Mouse (Mus musculus) neural tube, embryonic 11.5 days (tissue): ENCODE data around the gene G3bp2. TPM values are rescaled to one million over a fixed set of nuclear protein-coding genes. Genes with fewer than 3 reads are reported as not detected.
"Not testable (repeated sequence)": the region's sequence is repeated elsewhere in the genome, so short reads cannot be mapped to it uniquely, and the experiment has no call there.

Experiments used
- ATAC-seq: fragments of 200-750 bp; cut with Nextera tagmentation; 2 replicates; pipeline ENCODE4 v1.8.0; 2017; ENCODE audit warnings: moderate number of reproducible peaks, mild to moderate bottlenecking, moderate TSS enrichment, moderate library complexity; ENCODE audit not compliant: insufficient read depth, low FRiP score, low TSS enrichment
- DNase-seq: peaks from one replicate; pipeline ENCODE4 v3.0.0-alpha.2; 2015; ENCODE audit warnings: low spot score
- H3K27ac ChIP-seq: fragments of 300-500 bp; sonication (generic); 2 replicates; pipeline ENCODE4 v1.5.1; 2014; ENCODE audit warnings: low read depth, mild to moderate bottlenecking, low read length
- H3K27me3 ChIP-seq: fragments of 300-500 bp; sonication (generic); 2 replicates; pipeline ENCODE4 v1.6.1; 2014; ENCODE audit warnings: mild to moderate bottlenecking, low read length, mixed read lengths; ENCODE audit not compliant: control insufficient read depth, insufficient read depth
- H3K36me3 ChIP-seq: fragments of 300-500 bp; sonication (generic); 2 replicates; pipeline ENCODE4 v1.6.1; 2014; ENCODE audit warnings: mild to moderate bottlenecking, low read length, moderate library complexity, mixed read lengths; ENCODE audit not compliant: control insufficient read depth, insufficient read depth
- H3K4me1 ChIP-seq: fragments of 300-500 bp; sonication (generic); 2 replicates; pipeline ENCODE4 v1.6.1; 2014; ENCODE audit warnings: low read length, mixed read lengths; ENCODE audit not compliant: control insufficient read depth, insufficient read depth
- H3K4me2 ChIP-seq: fragments of 300-500 bp; sonication (generic); 2 replicates; pipeline ENCODE4 v1.6.1; 2014; ENCODE audit warnings: low read depth, mild to moderate bottlenecking, moderate library complexity
- H3K4me3 ChIP-seq: fragments of 300-500 bp; sonication (generic); 2 replicates; pipeline ENCODE4 v1.5.1; 2014; ENCODE audit warnings: low read depth, low read length
- H3K9ac ChIP-seq: fragments of 300-500 bp; sonication (generic); 2 replicates; pipeline ENCODE4 v1.6.1; 2014; ENCODE audit warnings: mild to moderate bottlenecking, low read length
- H3K9me3 ChIP-seq: fragments of 300-500 bp; sonication (generic); 2 replicates; pipeline ENCODE4 v1.6.1; 2016; ENCODE audit warnings: low read length; ENCODE audit not compliant: control insufficient read depth
- WGBS: fragments of 180-500 bp; shearing (Covaris S2); extraction: QIAGEN DNeasy Blood & Tissue Kit; methylation state at CpG from one replicate; pipeline ENCODE4 v1.1.7; 2014; 5-methylcytosine and 5-hydroxymethylcytosine counted together
- polyA plus RNA-seq: library from polyadenylated mRNA; unstranded; fragments of >200 nt; fragmentation: Nextera tagmentation; extraction: Ambion mirVana; gene quantifications from 2 replicates; pipeline ENCODE4 v1.2.1, GENCODE M21; 2014

G3bp2 gene
- polyA plus RNA-seq: 301 and 308 TPM in 2 replicates

- Histone ChIP-seq H3K9ac (peak within 1 kb of the TSS; percentile 96), H3K36me3 (no peaks in the 10 kb centered on the region), H3K9me3 (no peaks in the 10 kb centered on the region), H3K4me2 (peak within 1 kb of the TSS; percentile 77), H3K4me1 (peaks cover 14% of the 10 kb centered on the region), H3K4me3 (peak within 1 kb of the TSS; percentile 94), H3K27me3 (no peaks in the 10 kb centered on the region), H3K27ac (peak within 1 kb of the TSS; percentile 99)
- ATAC-seq (peak; percentile 96), DNase-seq (peak; percentile 99)
- WGBS: under 1% methylated on average over 65 of the region's 65 CpGs
Observed at GRCm38 (mm10) chr5:92083417-92084038, at the start of gene G3bp2. G3bp2 (minus strand) TSS chr5:92083719.

GRCm38 (mm10) chr5:92133006-92133405 is 49.5 kb upstream of the G3bp2 start:
- not testable (repeated sequence) for H3K4me3 ChIP-seq, H3K27ac ChIP-seq, H3K4me2 ChIP-seq, ATAC-seq, H3K27me3 ChIP-seq, DNase-seq, H3K9ac ChIP-seq, H3K36me3 ChIP-seq, H3K4me1 ChIP-seq, H3K9me3 ChIP-seq
- WGBS: 79% methylated on average over 4 of the region's 4 CpGs

- no peak for DNase-seq
- WGBS: 96% methylated on average over 4 of the region's 4 CpGs
- Histone ChIP-seq H3K9ac (no peak overlapping the region), H3K4me3 (no peak overlapping the region), H3K27me3 (no peaks in the 10 kb centered on the region), H3K27ac (no peak overlapping the region), H3K4me1 (no peaks in the 10 kb centered on the region), H3K36me3 (no peaks in the 10 kb centered on the region; the same call in 1 of the 2 replicates), H3K4me2 (no peak overlapping the region), H3K9me3 (no peaks in the 10 kb centered on the region)
- ATAC-seq: no peak
Observed at GRCm38 (mm10) chr5:92132127-92132526, 48.6 kb upstream of the G3bp2 start.

- no peak overlapping the region for H3K9ac ChIP-seq
- 85% methylated on average over 6 of the region's 6 CpGs for WGBS
- H3K9me3 ChIP-seq: no peaks in the 10 kb centered on the region
- H3K4me1 ChIP-seq: no peaks in the 10 kb centered on the region
- H3K4me2 ChIP-seq: no peak overlapping the region
- no peak overlapping the region for H3K27ac ChIP-seq
- H3K4me3 ChIP-seq: no peak overlapping the region
- no peaks in the 10 kb centered on the region; the same call in 1 of the 2 replicates for H3K36me3 ChIP-seq
- ATAC-seq: no peak
- no peaks in the 10 kb centered on the region for H3K27me3 ChIP-seq
- no peak for DNase-seq
Observed at GRCm38 (mm10) chr5:92130040-92130682, 46.6 kb upstream of the G3bp2 start.

GRCm38 (mm10) chr5:92129321-92129768 is 45.8 kb upstream of the G3bp2 start:
- H3K36me3 ChIP-seq: no peaks in the 10 kb centered on the region; the same call in 1 of the 2 replicates
- no peak overlapping the region for H3K27ac ChIP-seq
- no peak overlapping the region for H3K4me3 ChIP-seq
- no peak overlapping the region for H3K4me2 ChIP-seq
- no peaks in the 10 kb centered on the region for H3K9me3 ChIP-seq
- WGBS: 82% methylated on average over 1 of the region's 1 CpGs
- no peak overlapping the region for H3K9ac ChIP-seq
- DNase-seq (no peak), ATAC-seq (no peak)
- no peaks in the 10 kb centered on the region for H3K4me1 ChIP-seq
- no peaks in the 10 kb centered on the region for H3K27me3 ChIP-seq

- Histone ChIP-seq H3K4me1 (no peaks in the 10 kb centered on the region), H3K9ac (no peak overlapping the region), H3K4me3 (no peak overlapping the region), H3K4me2 (no peak overlapping the region), H3K27me3 (no peaks in the 10 kb centered on the region), H3K36me3 (no peaks in the 10 kb centered on the region; the same call in 1 of the 2 replicates), H3K9me3 (no peaks in the 10 kb centered on the region), H3K27ac (no peak overlapping the region)
- peak; percentile 52 for DNase-seq
- WGBS: 15% methylated on average over 8 of the region's 8 CpGs
- ATAC-seq: no peak
Observed at GRCm38 (mm10) chr5:92128570-92128969, 45.1 kb upstream of the G3bp2 start.

- no peaks in the 10 kb centered on the region for H3K9me3 ChIP-seq
- ATAC-seq: no peak
- 91% methylated on average over 10 of the region's 10 CpGs for WGBS
- no peak overlapping the region for H3K27ac ChIP-seq
- H3K36me3 ChIP-seq: no peaks in the 10 kb centered on the region; the same call in 1 of the 2 replicates
- no peak overlapping the region for H3K4me3 ChIP-seq
- H3K9ac ChIP-seq: no peak overlapping the region
- H3K4me2 ChIP-seq: no peak overlapping the region
- no peak for DNase-seq
- H3K4me1 ChIP-seq: no peaks in the 10 kb centered on the region
- no peaks in the 10 kb centered on the region for H3K27me3 ChIP-seq
Observed at GRCm38 (mm10) chr5:92127751-92128150, 44.2 kb upstream of the G3bp2 start.

- H3K27ac ChIP-seq: 0 out of 2 replicates have a peak overlapping the region, but pooled peaks have one; percentile 17
Observed at GRCm38 (mm10) chr5:92127141-92127625, 43.7 kb upstream of the G3bp2 start.

More at GRCm38 (mm10) chr5:92127141-92127625, 43.7 kb upstream of the G3bp2 start:
- no peaks in the 10 kb centered on the region for H3K9me3 ChIP-seq
- H3K4me1 ChIP-seq: no peaks in the 10 kb centered on the region
- H3K36me3 ChIP-seq: no peaks in the 10 kb centered on the region; the same call in 1 of the 2 replicates
- 62% methylated on average over 9 of the region's 9 CpGs for WGBS
- ATAC-seq (no peak), DNase-seq (no peak)
- H3K27me3 ChIP-seq: no peaks in the 10 kb centered on the region
- H3K4me3 ChIP-seq: no peak overlapping the region
- H3K4me2 ChIP-seq: no peak overlapping the region
- no peak overlapping the region for H3K9ac ChIP-seq
